In the genomic region with DNA sequence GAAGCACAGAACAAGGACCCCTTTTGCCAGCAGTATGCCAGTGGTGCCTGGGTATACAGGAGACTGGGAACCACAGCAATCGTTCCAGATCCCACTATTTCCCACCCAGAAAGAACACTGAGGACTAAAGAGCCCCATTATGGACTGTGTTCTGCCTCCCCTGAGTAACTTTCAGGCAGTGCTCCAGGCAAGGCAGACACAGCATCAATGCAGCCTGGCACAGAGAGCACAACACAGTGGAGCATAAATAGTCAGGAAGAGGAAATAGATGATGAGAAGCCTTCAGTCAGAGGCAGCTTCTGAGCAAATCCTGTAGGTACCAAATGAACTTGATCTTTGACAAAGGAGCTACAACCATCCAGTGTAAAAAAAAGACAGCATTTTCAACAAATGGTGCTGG, we compare ENCODE assay signal across 10 mouse cellular contexts.
"Had no signal": no experiment of that assay in that cellular context is flagged by ENCODE, and none has a peak within 500 bp of the region (broad histone marks: within the 10 kb centered on the region; RNA-seq: fewer than 3 reads in every experiment).

No protein-coding gene starts in this region.

- DNase-seq: kidney, adult 2 months; kidney, postnatal 25 days; liver; lung, adult 18-20 months; lung, postnatal 10 days; lung, postnatal 36 days; retina, postnatal 1 day; right cerebral cortex, postnatal 25 days; spleen, adult 18-20 months; thymus, postnatal 25 days had no signal
